Comparison of ENCODE assay signal across 23 mouse cellular contexts in genomic region chr9:119562256-119562655, GRCm38 (mm10). TPM values are rescaled to one million over a fixed set of nuclear protein-coding genes. Genes with fewer than 3 reads are reported as not detected.
"Had no signal": no experiment of that assay in that cellular context is flagged by ENCODE, and none has a peak within 500 bp of the region (broad histone marks: within the 10 kb centered on the region; RNA-seq: fewer than 3 reads in every experiment).

No protein-coding gene starts in this region.

- H3K4me1 ChIP-seq: liver, embryonic 12.5 days; liver, embryonic 15.5 days had no signal

- DNase-seq: kidney, postnatal 25 days; layer of hippocampus, adult 9-11 months; liver; lung, adult 2 months; lung, postnatal 14 days; retina, postnatal 1 day; right cerebral cortex, postnatal 25 days; spleen, adult 18-20 months; thymus, adult 18-20 months; thymus, postnatal 36 days had no signal

- H3K4me2 ChIP-seq: limb, embryonic 13.5 days; liver, embryonic 12.5 days; liver, embryonic 15.5 days; midbrain, embryonic 12.5 days; midbrain, embryonic 15.5 days; neural tube, embryonic 13.5 days; stomach, embryonic 15.5 days had no signal

- H3K9me3 ChIP-seq: limb, embryonic 10.5 days; limb, embryonic 13.5 days; liver, embryonic 12.5 days; liver, embryonic 15.5 days; midbrain, embryonic 12.5 days; midbrain, embryonic 15.5 days; neural tube, embryonic 13.5 days; stomach, embryonic 15.5 days had no signal

- ATAC-seq: liver, embryonic 12.5 days; midbrain, embryonic 15.5 days had no signal

- H3K36me3 ChIP-seq: limb, embryonic 10.5 days; limb, embryonic 13.5 days; liver, embryonic 12.5 days; liver, embryonic 15.5 days; midbrain, embryonic 12.5 days; midbrain, embryonic 15.5 days; neural tube, embryonic 13.5 days; stomach, embryonic 15.5 days had no signal

- H3K9ac ChIP-seq: limb, embryonic 13.5 days; liver, embryonic 12.5 days; liver, embryonic 15.5 days; midbrain, embryonic 15.5 days; stomach, embryonic 15.5 days had no signal

- H3K27me3 ChIP-seq: stomach, embryonic 15.5 days had no signal

- H3K27ac ChIP-seq: kidney, postnatal 0 days; layer of hippocampus, adult 2 months; limb, embryonic 13.5 days; liver, embryonic 12.5 days; liver, embryonic 15.5 days; macrophage; midbrain, embryonic 12.5 days; midbrain, embryonic 15.5 days; neural tube, embryonic 13.5 days; stomach, embryonic 15.5 days had no signal

- H3K4me3 ChIP-seq: layer of hippocampus, adult 2 months; limb, embryonic 10.5 days; limb, embryonic 13.5 days; liver, embryonic 12.5 days; liver, embryonic 15.5 days; midbrain, embryonic 12.5 days; midbrain, embryonic 15.5 days; neural tube, embryonic 13.5 days; stomach, embryonic 15.5 days had no signal

RNA-seq across cellular contexts. Expression of gene Scn5a, which starts 16.6 kb away (rescaled TPM):
- total RNA-seq: megakaryocyte, adult 5-6 weeks; neutrophil, adult 5-6 weeks had no signal
- polyA plus RNA-seq: macrophage had no signal
